Mouse (Mus musculus): Measurements from ENCODE around the gene Focad. TPM values are rescaled to one million over a fixed set of nuclear protein-coding genes. Genes with fewer than 3 reads are reported as not detected.

The Focad gene
- polyA plus RNA-seq, 1 experiment, result 7.2 TPM

DNA sequence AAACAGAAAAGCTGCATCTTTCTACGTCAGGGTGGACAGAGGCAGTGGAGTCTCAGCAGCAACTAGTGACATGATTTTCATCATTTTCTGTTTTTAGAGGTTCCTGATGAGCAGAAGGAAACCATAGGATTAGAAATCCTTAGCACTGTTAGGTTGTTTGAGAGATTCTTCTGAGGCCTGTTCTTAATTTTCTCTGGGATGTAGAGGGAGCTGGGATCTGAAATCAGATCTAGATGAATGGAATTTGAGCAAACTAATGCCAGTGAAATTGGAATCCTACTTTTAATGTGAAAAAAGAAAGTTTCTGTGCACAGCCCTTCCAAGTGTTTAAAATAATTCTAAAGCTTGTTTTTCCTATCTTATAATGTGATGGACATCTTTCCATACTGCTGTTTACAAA, 55.0 kb downstream of the Focad start:
- no peaks in the 10 kb centered on the region for H3K27me3 ChIP-seq (ENCODE audit: control insufficient read depth, insufficient read depth, low read length)
- H3K36me3 ChIP-seq (ENCODE audit: control insufficient read depth, insufficient read depth, low read length), result no peaks in the 10 kb centered on the region
- no peak overlapping the region for H3K4me3 ChIP-seq (ENCODE audit: control insufficient read depth, low read depth, low read length)
- no peak for TF ChIP-seq CTCF (IDR thresholded peaks at IDR 0.05; ENCODE audit: control insufficient read depth, insufficient read depth, insufficient replicate concordance, low read depth, low read length)
- no peak for TF ChIP-seq POLR2A (IDR thresholded peaks at IDR 0.05; ENCODE audit: control insufficient read depth, low read depth, low read length)
- no peaks in the 10 kb centered on the region for H3K4me1 ChIP-seq (ENCODE audit: control insufficient read depth, insufficient read depth, low read length)
- no peak overlapping the region for H3K27ac ChIP-seq (ENCODE audit: control insufficient read depth, insufficient read depth, low read depth, low read length)

DNA sequence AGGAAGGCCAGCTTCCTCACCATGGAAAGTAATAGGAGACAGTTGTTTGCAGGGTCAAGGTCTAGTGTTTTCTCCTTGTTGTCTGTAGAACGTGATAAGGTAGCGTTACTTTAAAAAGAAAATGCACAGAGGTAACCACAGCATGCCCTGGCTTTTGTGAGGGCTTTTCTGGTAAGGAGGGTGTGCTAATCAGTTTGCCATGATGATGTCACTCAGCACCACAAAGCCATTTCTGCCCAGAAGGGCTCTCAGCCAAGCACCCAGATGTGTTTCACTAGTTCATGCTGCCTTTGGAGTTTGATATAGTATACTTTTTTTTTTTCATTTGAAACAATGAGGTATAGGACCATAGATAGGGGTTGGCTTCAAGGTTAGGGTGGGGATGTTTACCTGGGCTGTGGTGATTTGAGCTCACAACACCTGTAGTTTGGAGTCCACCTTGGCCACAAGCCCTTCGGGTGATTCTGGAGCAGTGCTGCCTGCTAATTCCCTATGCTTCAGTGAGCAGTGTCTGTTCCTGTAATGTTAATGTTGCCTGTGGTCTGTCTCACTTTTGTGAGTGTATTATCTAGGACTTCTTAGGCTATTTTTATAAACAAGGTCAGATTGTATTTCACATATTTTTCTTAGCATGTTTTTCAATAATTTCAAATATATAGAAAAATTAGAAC, 61.2 kb downstream of the Focad start:
- Histone ChIP-seq H3K27me3 (ENCODE audit: control insufficient read depth, insufficient read depth, low read length) (no peaks in the 10 kb centered on the region), H3K36me3 (ENCODE audit: control insufficient read depth, insufficient read depth, low read length) (no peaks in the 10 kb centered on the region), H3K4me3 (ENCODE audit: control insufficient read depth, low read depth, low read length) (no peak overlapping the region), H3K27ac (ENCODE audit: control insufficient read depth, insufficient read depth, low read depth, low read length) (no peak overlapping the region), H3K4me1 (ENCODE audit: control insufficient read depth, insufficient read depth, low read length) (no peaks in the 10 kb centered on the region)
- TF ChIP-seq CTCF (IDR thresholded peaks at IDR 0.05; ENCODE audit: control insufficient read depth, insufficient read depth, insufficient replicate concordance, low read depth, low read length) (no peak), POLR2A (IDR thresholded peaks at IDR 0.05; ENCODE audit: control insufficient read depth, low read depth, low read length) (no peak)

DNA sequence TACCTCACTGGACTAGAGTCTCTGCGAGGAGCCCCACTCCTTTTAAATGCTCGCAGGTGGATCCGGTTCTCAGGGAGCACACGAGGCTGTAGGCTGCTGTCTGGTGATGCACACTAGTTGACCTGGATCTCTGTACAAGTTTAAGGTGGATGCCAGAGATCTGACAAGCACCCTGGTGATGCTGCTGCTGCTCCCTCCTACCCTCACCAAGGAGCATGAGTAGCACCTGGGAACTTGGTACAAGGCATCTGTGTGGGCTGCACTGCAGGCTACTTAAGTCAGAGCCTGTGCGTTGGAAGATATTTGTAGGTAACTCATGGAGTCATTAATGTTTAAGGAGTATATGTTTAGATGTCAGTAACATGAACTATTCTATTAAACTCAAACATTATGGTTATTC, 62.5 kb downstream of the Focad start:
- Histone ChIP-seq H3K4me1 (ENCODE audit: control insufficient read depth, insufficient read depth, low read length) (no peaks in the 10 kb centered on the region), H3K36me3 (ENCODE audit: control insufficient read depth, insufficient read depth, low read length) (no peaks in the 10 kb centered on the region), H3K27me3 (ENCODE audit: control insufficient read depth, insufficient read depth, low read length) (no peaks in the 10 kb centered on the region), H3K27ac (ENCODE audit: control insufficient read depth, insufficient read depth, low read depth, low read length) (no peak overlapping the region), H3K4me3 (ENCODE audit: control insufficient read depth, low read depth, low read length) (no peak overlapping the region)
- TF ChIP-seq POLR2A (IDR thresholded peaks at IDR 0.05; ENCODE audit: control insufficient read depth, low read depth, low read length) (no peak), CTCF (IDR thresholded peaks at IDR 0.05; ENCODE audit: control insufficient read depth, insufficient read depth, insufficient replicate concordance, low read depth, low read length) (no peak)

DNA sequence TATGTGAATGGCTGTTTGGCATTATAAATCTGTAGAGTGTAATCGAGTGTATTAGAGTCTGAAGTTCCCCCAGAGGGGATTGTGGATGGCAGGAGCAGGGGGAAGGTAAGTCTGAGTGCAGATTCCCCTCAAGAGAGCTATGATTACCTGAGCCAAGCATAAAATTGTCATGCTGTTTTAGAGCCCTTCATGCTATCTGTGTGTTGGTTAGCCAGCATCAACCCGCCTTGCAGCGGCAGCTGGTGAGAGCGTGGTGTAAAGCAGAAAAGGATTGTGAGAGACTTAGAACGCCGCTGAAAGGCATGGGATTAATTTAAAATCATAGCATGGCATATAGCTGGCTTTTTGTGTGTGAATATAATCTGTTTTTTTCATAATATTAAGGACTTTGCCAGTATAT, 63.2 kb downstream of the Focad start:
- no peak overlapping the region for H3K27ac ChIP-seq (ENCODE audit: control insufficient read depth, insufficient read depth, low read depth, low read length)

DNA sequence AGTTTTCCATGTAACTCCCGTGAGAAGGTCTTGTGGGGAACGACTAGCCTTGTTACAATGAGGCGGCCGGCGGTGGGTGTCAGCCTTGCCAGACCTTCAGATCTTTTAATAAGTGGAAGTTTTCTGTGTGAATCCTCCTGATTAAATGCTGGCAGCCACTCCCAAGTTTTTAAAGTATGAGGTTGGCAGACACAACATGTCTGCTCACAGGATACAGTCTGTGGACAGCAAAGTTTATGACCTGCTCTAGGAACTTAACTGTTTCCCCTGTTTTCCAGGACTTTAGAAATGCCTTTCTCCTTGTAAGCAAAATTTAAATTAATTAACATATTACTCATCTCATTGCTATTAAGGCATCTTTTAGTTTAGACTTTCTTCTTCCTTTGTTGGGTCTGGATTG, 64.8 kb downstream of the Focad start:
- H3K36me3 ChIP-seq (ENCODE audit: control insufficient read depth, insufficient read depth, low read length), result no peaks in the 10 kb centered on the region
- no peak overlapping the region for H3K4me3 ChIP-seq (ENCODE audit: control insufficient read depth, low read depth, low read length)
- TF ChIP-seq CTCF (IDR thresholded peaks at IDR 0.05; ENCODE audit: control insufficient read depth, insufficient read depth, insufficient replicate concordance, low read depth, low read length) (no peak), POLR2A (IDR thresholded peaks at IDR 0.05; ENCODE audit: control insufficient read depth, low read depth, low read length) (no peak)

More for the DNA sequence above, 63.2 kb downstream of the Focad start:
- H3K36me3 ChIP-seq (ENCODE audit: control insufficient read depth, insufficient read depth, low read length), result no peaks in the 10 kb centered on the region
- H3K4me1 ChIP-seq (ENCODE audit: control insufficient read depth, insufficient read depth, low read length), result no peaks in the 10 kb centered on the region
- TF ChIP-seq CTCF (IDR thresholded peaks at IDR 0.05; ENCODE audit: control insufficient read depth, insufficient read depth, insufficient replicate concordance, low read depth, low read length) (no peak), POLR2A (IDR thresholded peaks at IDR 0.05; ENCODE audit: control insufficient read depth, low read depth, low read length) (no peak)
- no peaks in the 10 kb centered on the region for H3K27me3 ChIP-seq (ENCODE audit: control insufficient read depth, insufficient read depth, low read length)
- H3K4me3 ChIP-seq (ENCODE audit: control insufficient read depth, low read depth, low read length), result no peak overlapping the region

DNA sequence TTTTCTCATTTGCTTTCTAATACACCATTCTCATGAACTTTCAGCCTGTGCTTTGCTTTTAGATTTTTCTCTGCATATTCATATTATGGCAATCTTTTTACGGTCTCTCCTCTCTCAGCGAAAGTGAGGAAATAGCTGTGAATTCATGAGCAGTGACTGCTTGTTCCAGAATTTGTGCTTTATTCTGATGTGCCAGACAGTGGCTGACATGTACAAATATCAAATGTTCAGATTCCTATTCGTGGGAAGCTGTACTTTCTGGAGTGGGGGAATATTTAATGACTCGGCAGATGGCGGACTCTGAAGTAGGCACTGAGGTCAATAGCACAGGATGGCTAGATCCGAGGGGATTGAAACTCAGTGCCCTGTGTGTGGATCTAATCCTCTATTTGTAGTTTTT, 65.3 kb downstream of the Focad start:
- Histone ChIP-seq H3K27me3 (ENCODE audit: control insufficient read depth, insufficient read depth, low read length) (no peaks in the 10 kb centered on the region), H3K36me3 (ENCODE audit: control insufficient read depth, insufficient read depth, low read length) (no peaks in the 10 kb centered on the region), H3K4me3 (ENCODE audit: control insufficient read depth, low read depth, low read length) (no peak overlapping the region), H3K27ac (ENCODE audit: control insufficient read depth, insufficient read depth, low read depth, low read length) (no peak overlapping the region), H3K4me1 (ENCODE audit: control insufficient read depth, insufficient read depth, low read length) (no peaks in the 10 kb centered on the region)
- TF ChIP-seq CTCF (IDR thresholded peaks at IDR 0.05; ENCODE audit: control insufficient read depth, insufficient read depth, insufficient replicate concordance, low read depth, low read length), result no peak

More for the DNA sequence above, 64.8 kb downstream of the Focad start:
- Histone ChIP-seq H3K27me3 (ENCODE audit: control insufficient read depth, insufficient read depth, low read length) (no peaks in the 10 kb centered on the region), H3K4me1 (ENCODE audit: control insufficient read depth, insufficient read depth, low read length) (no peaks in the 10 kb centered on the region), H3K27ac (ENCODE audit: control insufficient read depth, insufficient read depth, low read depth, low read length) (no peak overlapping the region)

DNA sequence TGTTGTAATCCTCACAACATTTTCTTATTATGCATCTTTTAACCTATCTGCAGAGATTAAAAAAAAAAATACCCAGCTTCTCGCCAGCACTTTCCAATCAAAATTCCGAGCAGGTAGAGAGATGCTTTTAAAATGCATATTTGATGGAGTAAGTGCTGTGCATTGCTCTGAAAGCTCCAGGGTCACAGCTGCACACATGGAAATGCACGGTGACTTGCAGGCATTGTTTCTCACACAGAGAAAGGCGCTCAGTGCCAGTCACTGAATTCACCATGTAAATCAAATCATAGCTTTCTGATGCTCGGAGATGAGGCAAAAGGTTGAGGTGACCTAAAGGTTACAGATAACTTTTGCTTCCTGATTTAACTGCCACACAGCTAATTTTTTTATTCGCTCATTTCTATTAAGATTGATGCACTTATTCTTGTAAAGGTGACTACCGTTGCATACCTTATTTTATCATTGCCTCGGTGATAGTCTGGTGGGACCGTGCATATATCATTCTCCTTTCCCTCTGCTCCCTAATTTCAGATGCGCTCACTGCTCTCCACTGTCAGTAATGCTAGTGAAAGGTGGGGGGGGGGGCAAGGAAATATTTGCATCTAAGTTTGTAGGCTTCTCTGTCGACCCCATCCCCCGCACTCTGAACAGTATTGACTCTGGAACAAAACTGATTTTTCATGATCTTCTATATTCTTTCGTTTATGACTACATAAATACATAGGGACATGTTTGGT, 69.2 kb downstream of the Focad start:
- Histone ChIP-seq H3K27me3 (ENCODE audit: control insufficient read depth, insufficient read depth, low read length) (no peaks in the 10 kb centered on the region), H3K4me3 (ENCODE audit: control insufficient read depth, low read depth, low read length) (no peak overlapping the region), H3K4me1 (ENCODE audit: control insufficient read depth, insufficient read depth, low read length) (no peaks in the 10 kb centered on the region), H3K36me3 (ENCODE audit: control insufficient read depth, insufficient read depth, low read length) (no peaks in the 10 kb centered on the region), H3K27ac (ENCODE audit: control insufficient read depth, insufficient read depth, low read depth, low read length) (no peak overlapping the region)
- TF ChIP-seq CTCF (IDR thresholded peaks at IDR 0.05; ENCODE audit: control insufficient read depth, insufficient read depth, insufficient replicate concordance, low read depth, low read length), result no peak
- no peak for TF ChIP-seq POLR2A (IDR thresholded peaks at IDR 0.05; ENCODE audit: control insufficient read depth, low read depth, low read length)
